Mouse (Mus musculus) cerebellum, adult 2 months (tissue): ENCODE measurements around the gene Eef1akmt2.

Source experiments
- CTCF ChIP-seq: fragments of 200-500 bp; IDR thresholded peaks from 2 replicates; pipeline ENCODE4 v1.5.1; 2011; ENCODE audit warnings: low read depth, mild to moderate bottlenecking, control low read depth, low read length, moderate library complexity, borderline replicate concordance; ENCODE audit not compliant: insufficient read depth
- POLR2A ChIP-seq: fragments of 200-500 bp; IDR thresholded peaks from 2 replicates; pipeline ENCODE4 v1.6.1; 2011; ENCODE audit warnings: low read length, control low read depth, borderline replicate concordance; ENCODE audit not compliant: insufficient read depth

- TF ChIP-seq CTCF = no peak
- TF ChIP-seq POLR2A = no peak
Observed at GRCm38 (mm10) chr7:132830955-132831354, 21.5 kb downstream of the Eef1akmt2 start.
